Mouse (Mus musculus): ENCODE data around the gene Kansl1l.

Gene Kansl1l

DNA sequence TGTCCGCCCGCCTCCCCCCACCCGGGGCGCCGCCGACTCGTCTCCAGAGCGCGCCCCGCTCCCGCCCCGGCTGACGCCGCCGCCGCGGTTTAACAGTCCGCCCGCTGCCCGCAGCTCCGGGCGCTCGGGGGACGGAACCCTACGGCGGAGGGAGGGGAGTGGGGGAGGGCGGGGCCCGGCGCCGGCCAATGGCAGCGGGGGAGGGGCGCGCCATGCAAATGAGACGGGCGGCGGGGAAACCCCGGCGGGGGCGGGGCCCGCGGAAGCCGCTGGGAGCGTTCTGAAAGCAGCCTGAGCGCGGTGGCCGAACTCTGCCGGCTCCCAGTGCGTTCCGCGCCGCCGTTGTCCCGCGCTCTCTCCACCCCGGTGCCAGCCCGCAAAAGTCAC is at the start of gene Kansl1l:
TSS of gene Kansl1l (minus strand) at position 110 of the 387 bp plus-strand sequence.
- DNase-seq (ENCODE audit: low spot score), result peak; percentile 96

DNA sequence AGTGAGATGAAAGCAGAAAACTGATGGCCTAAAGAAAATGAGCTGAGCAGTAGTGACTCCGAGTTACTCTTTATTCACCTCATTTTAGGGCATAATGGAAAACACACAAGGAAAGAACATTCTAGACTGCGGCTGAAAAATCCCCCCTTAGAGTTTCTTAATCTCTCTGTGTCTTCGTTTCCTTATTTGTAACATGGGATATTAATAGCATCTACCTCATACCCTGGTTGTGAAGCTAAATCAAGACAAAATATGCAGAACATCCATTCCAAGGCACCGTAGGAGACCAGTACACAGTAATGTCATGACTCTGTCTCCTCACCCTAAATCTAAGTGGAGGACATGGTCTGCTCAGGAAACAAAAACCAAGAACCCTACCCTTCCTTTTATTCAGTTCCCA is 48.3 kb upstream of the Kansl1l start:
- DNase-seq (ENCODE audit: low spot score), result no peak

DNA sequence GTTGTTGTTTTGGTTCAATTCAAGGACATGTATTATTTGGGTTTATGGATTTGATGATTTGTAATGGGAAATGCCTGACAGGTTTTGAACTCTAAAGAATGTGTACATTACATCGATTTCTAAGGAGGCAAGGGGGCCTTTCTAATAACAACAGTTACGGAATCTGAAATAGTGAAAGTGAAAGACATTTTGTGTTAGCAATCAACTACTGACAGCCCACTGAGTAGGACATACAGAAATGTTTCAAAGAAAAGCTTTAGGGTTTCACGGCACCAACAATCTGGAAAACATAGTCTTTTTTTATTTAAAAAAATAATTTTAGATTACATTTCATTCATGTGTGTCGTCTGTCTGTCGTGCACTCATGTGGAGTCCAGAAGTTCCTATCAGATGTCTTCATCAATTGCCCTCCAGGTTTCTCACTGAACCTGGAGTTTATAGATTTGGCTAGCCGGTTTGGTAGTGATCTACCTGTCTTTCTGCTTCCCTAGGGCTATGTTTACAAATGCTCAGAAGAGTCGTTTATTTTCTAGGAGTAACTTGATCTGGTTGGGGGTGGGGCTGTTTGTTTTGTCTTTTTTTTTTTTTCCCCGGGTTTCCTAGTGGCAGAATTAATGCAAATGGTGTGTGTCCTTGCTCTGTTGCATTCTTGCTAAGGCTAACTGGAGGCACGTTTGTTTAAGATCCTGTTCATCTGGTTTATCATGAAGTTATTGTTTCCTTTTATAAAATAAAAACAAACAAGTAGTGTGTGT is 46.6 kb upstream of the Kansl1l start:
- peak; percentile 31 for DNase-seq (ENCODE audit: low spot score)

DNA sequence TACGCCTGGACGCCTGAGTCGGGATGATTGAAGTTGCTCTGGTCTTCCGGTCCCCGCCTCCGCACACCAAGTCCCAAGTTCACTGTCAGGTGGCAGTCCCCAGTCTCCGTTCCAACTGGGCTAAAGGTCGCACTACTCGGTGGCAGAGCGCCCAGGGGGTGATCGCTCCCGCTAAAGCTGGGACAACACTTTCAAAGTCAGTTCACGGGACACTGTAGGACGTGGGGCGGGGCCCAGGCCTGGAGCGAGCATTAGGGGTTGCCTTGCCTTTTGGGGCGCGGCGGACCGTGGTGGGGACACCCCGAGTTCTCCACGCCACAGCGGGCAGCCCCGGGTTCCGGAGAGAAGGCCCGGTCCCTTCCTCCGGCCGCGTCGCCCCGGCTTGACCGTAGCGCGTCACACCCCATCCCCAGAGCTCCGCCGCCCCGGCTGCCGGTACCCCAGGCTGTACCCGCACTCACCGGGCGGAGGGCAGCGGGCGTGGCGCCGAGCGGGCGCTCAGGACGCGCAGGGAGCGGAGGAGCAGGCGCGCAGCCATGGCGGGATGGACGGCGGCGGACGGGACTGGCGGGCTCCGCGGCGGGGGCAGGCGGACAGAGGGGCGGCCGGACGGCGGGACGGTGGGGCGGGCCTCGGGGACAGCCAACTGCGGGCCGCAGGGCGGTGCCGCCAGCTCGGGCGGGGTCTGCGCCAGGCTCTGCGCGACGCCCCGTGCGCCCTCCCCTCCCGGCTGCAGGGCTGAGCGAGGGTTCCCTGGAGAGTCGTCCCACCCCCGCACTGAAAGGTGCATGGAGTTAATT is 45.5 kb upstream of the Kansl1l start, which contains the start of gene Acadl:
TSS of gene Acadl (minus strand) at position 566 of the 800 bp plus-strand sequence.
- peak; percentile 88 for DNase-seq (ENCODE audit: low spot score)

DNA sequence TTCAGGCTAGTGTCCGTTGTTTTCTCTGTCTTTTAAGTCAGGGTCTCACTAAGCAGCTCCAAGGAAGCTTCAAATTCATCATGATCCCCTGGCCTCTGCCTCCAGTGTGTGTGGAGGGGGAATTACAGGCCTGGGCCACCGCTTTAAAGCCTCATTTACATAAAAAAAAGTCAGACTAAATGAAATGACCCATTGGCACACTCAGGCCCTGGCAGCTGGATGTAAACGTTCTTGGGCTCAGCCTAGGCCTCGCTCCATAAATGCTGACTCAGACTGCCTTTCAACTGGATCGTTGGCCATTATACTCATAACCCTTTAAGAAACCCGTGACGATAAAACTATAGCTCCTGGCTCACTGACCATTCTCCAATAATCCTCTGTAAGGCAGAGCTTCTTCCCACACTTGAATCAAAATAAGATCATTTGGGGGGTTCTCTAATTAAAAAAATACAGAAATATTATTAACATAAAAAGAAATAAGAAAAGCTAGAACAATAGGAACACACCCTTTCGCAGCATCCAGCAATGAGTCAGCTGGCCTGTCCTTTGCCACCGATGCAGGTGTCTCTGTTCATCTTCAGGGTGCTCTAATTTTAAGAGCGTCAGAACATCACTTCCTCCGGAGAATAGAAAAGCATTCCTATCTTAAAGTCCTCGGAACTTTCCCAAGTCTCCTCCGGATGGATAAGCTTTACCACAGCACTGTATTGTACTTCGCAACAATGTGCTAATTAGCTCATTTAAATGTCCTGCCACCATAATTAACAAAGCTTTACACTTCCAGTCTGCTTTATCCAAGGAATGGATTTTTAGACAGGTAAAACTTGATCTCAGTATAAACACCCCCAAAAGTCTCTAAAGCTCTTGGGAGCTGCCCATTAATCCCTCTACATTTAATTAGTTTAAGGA is 44.7 kb upstream of the Kansl1l start:
- DNase-seq (ENCODE audit: low spot score), result no peak

DNA sequence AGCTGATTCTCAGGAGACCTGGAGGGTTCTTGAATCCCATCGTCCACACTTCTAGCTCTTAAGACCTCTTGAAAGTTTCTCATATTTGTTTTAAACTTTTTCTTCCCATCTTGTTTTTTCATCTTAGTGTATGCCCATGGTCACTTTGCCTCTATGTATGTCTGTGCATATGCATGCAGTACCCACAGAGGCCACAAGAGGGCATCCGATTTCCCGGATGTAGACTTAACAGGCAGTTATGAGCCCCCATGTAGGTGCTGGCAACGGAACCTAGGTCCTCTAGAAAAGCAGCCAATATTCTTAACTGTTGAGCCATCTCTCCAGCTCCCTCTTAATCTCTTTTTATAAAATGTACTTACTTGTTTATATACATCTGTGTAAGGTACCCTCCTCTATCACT is 30.1 kb upstream of the Kansl1l start:
- no peak for DNase-seq (ENCODE audit: low spot score)

DNA sequence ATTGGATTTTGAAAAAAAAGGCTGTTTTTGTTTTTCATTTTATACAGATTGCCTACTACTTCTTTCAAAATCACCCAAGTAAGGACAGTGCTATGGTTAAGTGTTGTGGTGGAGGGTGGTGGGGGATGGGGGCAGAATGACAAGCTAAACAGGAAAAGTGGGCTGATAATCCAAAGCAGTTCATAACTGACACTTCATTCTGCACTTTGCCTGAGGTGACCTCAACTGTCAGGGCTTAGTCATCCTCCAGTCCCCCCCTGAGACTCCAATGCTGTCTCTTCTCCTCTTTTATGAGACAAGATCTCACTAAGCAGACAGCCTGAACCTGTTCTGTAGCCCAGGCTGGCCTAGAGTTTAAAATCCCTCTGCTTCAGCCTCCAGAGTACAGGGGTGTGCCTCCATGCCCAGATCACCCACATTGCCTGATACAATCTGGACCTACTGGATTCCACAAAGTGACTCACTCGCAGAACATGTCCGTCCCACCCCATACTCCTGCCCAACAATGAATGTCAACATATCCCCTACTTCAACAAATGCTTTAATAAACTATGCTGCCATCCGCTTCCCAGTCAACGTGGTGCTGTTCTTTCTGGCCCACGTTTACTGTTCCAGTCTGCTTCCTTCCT is 28.4 kb upstream of the Kansl1l start:
- peak; percentile 54 for DNase-seq (ENCODE audit: low spot score)

DNA sequence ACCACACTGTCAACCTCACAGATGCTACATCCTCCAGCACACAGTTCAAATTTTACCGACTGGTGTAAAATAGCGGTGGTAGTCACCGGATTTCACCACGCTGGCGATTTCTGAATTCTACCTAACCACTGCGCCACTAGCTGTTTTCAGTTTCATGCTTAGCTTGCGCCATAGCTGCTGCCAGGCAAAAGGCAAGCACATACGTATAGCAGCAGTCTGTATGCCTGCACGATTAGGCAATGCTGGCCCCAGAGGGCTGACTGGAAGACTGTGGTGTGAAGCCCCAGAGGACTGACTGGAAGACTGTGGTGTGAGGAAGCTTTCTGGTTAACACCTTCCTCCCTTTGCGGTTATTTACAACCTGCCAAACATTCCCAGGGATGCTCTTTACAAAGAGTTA is 24.6 kb upstream of the Kansl1l start:
- DNase-seq (ENCODE audit: low spot score), result no peak

DNA sequence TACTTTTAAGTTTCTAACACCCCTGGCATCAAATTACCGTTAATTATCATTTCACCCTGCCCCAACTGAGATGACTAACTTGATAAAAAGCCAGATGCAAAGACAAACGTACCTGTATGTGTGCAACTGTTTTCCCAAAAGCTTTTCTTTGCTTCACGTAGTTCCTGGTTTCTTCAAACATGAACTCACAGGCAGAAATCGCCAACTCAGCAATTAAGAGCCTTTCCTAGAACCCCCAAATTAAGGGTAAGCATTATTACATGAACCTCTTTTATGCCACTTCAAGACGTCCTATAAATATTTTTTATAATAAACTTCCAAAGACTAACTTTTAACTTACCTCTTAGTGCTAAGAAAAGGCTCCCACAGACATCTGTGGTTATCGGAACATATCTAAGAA is 24.1 kb upstream of the Kansl1l start:
- no peak for DNase-seq (ENCODE audit: low spot score)

DNA sequence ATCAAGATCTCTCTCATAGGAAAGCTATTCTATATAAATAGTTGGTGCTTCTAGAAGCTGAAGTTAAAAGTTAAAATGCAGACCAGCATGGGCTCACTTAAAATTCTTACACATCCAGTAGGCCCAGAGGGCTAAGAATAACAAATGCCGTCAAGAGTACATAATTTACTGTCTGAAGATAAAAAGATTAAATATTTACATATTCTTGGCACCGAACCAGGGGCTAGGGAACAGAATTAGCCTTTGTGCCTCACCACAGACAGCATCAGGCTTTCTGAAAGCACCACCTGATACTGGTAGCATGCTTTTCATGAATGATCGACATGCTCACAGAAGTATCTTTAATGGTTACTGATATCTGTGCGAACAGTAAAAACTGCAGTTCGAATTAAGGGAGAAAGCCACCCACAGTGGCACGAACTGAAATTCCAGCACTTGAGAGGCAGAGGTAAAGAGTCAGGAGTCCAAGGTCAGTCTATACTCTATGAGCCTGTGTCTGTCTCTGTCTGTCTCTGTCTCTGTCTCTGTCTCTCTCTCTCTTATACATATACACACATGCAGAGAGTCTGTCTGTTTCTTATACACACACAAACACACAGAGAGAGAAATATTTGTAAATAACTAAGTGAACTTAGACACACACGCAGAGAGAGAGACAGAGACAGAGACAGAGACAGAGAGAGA is 22.5 kb upstream of the Kansl1l start:
- DNase-seq (ENCODE audit: low spot score), result no peak

DNA sequence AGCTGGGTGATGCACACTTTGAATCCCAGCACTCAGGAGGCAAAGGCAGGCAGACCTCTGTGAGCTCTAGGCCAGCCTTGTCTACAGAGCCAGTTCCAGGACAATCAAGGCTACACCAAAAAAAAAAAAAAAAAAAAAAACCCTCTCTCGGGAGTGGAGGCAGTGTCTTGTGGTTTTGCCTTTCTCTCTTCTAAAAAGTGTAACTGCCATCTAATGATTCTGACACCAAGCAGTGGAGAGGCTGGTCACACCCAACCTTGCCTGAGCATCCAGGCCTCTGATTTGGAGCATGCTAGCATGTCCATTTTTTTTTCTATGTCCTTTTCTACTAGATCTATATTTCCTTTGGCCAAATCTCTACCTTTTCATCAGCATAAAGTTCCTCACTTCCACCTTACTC is 21.8 kb upstream of the Kansl1l start:
- DNase-seq (ENCODE audit: low spot score), result no peak

DNA sequence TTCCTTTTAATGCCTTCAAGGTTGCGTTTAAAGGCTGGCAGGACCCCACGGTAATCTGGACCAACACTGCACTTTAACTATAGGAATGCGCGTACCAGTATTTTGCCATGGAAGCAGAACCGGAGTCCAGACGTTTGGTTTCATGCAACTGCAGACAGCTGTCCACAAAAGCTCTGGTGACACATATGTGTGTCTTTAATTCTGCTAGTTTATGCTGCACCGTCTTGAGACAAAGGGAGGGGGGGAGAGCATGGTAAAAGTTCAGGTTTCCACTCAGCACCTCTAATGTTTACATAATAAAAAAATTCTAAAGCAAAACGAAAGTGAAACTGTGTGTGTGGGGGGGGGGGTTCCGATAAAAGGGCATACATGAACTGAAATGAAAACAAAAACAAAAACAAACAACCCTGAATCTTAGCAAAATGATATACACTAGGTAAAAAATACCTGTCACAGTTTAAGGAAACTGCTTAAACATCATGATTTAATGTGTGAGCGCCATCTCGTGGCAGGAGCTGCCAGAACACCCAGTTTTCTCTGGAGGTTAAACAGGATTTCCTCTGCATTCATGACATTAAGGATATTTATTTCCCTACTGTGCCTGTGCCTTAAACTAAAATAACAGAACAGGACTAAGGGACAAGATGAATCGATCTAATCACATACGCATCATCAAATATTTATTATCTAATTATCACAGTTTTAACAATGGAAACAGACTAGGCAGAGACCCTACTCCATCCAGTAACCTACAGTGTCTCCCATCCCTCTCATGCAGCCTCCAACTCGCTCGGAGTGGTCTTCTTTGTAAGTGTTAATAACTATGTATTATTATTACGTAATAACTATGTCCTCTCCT is 21.1 kb upstream of the Kansl1l start:
- peak; percentile 83 for DNase-seq (ENCODE audit: low spot score)

DNA sequence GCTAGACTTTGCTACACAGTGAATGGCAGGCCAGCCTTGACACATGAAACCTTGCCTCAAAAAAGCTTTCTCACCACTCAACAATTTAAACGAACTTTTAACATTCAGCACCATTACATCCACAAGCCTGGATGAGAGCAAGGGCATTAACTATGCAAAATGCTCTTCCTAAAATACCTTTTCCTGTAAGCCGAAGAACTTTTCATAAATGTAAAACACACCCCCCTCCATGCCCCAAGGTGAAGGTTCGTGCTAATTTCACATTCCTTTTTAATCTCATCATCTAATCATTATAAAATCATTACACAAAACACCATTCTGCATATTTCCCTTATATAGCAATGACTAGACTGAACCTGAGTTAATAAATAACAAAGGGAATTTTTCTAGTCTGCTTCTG is 19.8 kb upstream of the Kansl1l start:
- DNase-seq (ENCODE audit: low spot score), result no peak

DNA sequence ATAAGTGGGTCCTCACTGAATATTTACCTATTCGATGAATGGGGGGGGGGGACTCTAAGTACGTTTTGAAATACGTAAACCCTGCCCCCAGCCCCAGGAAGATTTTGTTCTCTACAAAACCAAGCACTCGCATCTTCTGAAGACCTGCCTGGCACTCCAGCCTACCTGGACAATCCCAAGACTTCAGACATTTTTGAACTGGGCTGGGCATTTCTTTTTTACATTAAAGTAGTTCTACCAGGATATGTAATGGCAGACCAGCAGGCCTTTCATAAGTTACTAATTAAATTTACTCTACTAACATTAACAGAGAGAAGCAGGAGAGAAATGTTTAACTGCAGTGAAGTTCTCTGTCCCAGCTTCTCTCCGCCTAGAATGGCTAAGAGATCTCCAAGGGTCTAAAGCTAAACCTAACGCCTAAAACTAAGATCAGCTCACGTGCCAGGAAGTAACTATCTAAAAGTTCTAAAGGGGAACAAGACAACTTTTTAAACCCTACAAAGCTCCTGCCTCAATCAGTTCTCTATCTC is 15.3 kb upstream of the Kansl1l start:
- DNase-seq (ENCODE audit: low spot score), result no peak

DNA sequence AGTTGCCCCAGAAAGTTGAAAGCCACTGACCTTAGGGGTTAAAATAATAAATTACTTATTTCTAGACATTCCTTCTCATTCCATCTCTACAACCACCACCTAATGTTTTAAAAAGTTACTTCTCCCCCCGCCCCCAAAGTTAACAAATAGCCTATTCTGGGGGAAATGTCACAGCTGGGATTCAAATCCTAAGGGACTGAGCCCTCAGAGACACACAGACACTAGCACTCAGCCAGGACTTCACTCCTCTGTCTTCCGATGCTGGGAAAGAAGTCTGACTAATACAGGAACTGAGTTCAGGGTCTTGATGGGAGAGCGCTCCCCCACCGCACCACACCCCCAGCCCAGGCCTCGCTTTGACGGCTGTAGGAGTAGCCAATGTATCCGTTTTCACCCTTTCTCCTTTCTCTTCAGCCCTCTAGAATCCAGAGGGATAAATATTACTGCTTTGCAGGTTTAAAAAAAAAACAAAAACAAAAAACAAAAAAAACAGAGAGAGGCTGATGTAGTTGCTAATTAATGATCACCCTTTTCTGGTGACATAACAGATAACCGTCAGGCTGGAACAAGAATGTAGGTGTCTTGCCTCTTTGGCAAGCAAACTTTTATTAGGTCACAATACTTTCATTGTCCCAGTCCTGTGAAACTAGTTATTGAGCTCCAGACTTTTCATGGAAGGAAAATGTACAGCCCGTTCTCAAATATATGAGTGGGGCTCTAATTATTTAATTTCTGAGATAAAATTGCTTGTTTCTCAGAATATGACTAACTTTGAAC is 14.7 kb upstream of the Kansl1l start:
- no peak for DNase-seq (ENCODE audit: low spot score)

DNA sequence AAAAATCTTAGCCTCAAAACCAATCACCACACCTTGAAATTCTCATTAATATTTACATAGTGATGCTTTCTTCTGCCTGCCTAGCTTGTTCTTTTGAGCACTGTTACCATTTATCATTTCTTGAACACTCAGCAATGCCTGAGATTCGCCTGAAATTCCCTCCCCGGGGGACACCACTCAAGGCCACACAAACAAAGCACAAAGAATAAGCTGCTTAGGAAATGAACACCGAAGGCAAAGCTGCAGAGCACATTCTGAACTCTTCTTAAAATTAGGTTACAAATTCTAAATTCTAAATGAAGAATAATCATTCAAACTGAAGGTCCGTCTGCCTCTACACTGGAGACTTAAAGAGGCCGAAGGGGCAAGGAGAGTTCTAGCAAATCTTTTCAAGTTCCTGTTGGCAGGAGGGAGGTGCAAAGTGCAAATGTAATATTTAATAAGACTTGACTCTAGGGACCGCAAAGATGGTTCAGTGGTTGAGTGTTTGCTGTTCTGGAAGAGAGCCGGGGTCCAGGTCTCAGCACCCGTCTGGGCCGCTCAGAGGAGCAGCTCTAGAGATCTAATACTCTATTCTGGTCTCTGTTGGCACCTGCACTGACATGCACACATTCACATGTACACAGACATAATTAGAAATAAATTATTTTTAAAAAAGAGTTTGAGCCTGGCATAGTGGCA is 12.2 kb upstream of the Kansl1l start:
- no peak for DNase-seq (ENCODE audit: low spot score)

DNA sequence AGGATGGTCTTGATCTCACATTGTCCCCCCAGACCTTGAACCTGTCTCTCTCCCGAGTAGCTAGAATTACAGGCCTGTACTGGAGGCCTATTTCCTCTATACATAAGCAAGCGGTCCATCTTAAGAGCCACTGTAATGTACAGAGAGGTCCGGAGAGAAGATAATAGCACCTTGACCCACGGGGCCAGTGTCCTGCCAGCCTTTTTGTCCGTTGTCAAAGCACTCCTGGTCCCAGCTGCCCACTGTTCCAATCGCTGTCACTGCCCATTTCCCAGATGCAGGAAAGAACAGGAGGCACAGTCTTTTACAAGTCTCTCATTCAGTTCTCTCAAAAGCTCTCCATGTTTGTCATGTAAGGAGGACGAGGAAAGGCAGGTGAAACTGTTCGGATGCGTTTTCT is 4.6 kb upstream of the Kansl1l start:
- DNase-seq (ENCODE audit: low spot score), result no peak

DNA sequence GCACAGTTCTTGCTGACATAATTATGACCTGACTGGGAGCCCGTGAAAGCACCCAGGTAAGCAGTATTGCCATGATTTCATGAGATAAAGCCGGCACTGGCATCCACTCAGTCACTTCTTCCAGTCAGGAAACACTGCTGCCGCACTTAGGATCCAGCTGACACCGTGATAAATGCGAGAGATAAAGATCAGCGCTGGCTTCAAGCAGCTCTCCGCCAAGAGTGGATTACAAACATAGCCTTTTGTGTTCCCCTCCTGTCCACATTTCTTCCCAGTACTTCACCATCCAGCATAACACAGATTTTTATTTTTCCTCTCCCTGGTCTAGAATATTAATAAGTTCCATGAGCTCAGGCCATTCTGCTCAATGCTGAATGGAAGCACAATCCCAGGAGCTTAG is 2.9 kb upstream of the Kansl1l start:
- no peak for DNase-seq (ENCODE audit: low spot score)

DNA sequence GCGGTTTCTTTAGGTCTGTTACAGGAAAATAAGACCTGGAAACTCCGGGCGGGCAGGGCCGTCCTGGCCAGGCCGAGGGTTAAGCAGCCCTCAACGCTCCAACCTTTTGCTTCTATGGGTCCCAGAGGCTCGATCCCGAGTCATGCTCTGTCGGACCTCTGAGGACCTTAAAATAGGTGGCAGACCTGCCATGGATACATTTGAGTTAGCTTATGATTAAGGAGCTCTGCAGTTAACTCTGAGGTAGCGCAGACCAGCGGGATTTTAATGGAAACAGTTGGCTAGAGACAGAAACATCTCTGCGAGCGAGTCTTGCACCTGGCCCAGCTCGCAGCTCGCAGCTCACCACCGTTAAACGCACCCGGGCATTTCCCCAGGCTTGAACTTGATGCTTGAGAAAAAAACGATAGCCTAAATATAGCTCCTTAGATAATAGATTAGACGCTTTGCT is 528 bp upstream of the Kansl1l start:
- no peak for DNase-seq (ENCODE audit: low spot score)
